Mouse (Mus musculus): Measurements from ENCODE around the gene Zdhhc22. TPM values are rescaled to one million over a fixed set of nuclear protein-coding genes. Genes with fewer than 3 reads are reported as not detected.

Zdhhc22 gene
- polyA plus RNA-seq, 1 experiment from 2014 or later = 0.23 TPM

GRCm38 (mm10) chr12:86947681-86948401 lies 42.4 kb downstream of the Zdhhc22 start:
- peak overlapping the region; percentile 75 for H3K9ac ChIP-seq (ENCODE audit: low read depth, low read length)
- no peaks in the 10 kb centered on the region for H3K36me3 ChIP-seq (ENCODE audit: control insufficient read depth, insufficient read depth, low read length)
- H3K9me3 ChIP-seq (ENCODE audit: control insufficient read depth, low read length) = no peaks in the 10 kb centered on the region
- peak; percentile 37 for ATAC-seq
- 19% methylated on average over 26 of the region's 26 CpGs for WGBS
- H3K27ac ChIP-seq (ENCODE audit: low read length) = peak overlapping the region; percentile 38
- peaks cover 18% of the 10 kb centered on the region for H3K4me1 ChIP-seq (ENCODE audit: control insufficient read depth, insufficient read depth, low read length)
- peak overlapping the region; percentile 74 for H3K4me3 ChIP-seq (ENCODE audit: low read length)
- peak overlapping the region; percentile 92 for H3K4me2 ChIP-seq (ENCODE audit: low read depth, low read length)
- H3K27me3 ChIP-seq (replicated peaks; ENCODE audit: control insufficient read depth, insufficient read depth, low read length) = no peaks in the 10 kb centered on the region

- peak; percentile 99 for ATAC-seq
- Histone ChIP-seq H3K4me2 (ENCODE audit: low read depth, low read length) (peak within 1 kb of the TSS; percentile 92), H3K36me3 (ENCODE audit: control insufficient read depth, insufficient read depth, low read length) (no peaks in the 10 kb centered on the region), H3K9ac (ENCODE audit: low read depth, low read length) (peak within 1 kb of the TSS; percentile 92), H3K27me3 (replicated peaks; ENCODE audit: control insufficient read depth, insufficient read depth, low read length) (no peaks in the 10 kb centered on the region), H3K4me1 (ENCODE audit: control insufficient read depth, insufficient read depth, low read length) (peaks cover 18% of the 10 kb centered on the region), H3K4me3 (ENCODE audit: low read length) (peak within 1 kb of the TSS; percentile 74), H3K9me3 (ENCODE audit: control insufficient read depth, low read length) (no peaks in the 10 kb centered on the region), H3K27ac (ENCODE audit: low read length) (peak within 1 kb of the TSS; percentile 99)
- WGBS = under 1% methylated on average over 64 of the region's 64 CpGs
Observed at GRCm38 (mm10) chr12:86946862-86947574, 43.2 kb downstream of the Zdhhc22 start, which contains the start of gene Cipc. Gene Cipc (plus strand): TSS chr12:86947043.

- Histone ChIP-seq H3K27me3 (replicated peaks; ENCODE audit: control insufficient read depth, insufficient read depth, low read length) (no peaks in the 10 kb centered on the region), H3K9ac (ENCODE audit: low read depth, low read length) (peak overlapping the region; percentile 92), H3K4me1 (ENCODE audit: control insufficient read depth, insufficient read depth, low read length) (peaks cover 18% of the 10 kb centered on the region), H3K27ac (ENCODE audit: low read length) (peak overlapping the region; percentile 99), H3K36me3 (ENCODE audit: control insufficient read depth, insufficient read depth, low read length) (no peaks in the 10 kb centered on the region), H3K4me2 (ENCODE audit: low read depth, low read length) (peak overlapping the region; percentile 92), H3K4me3 (ENCODE audit: low read length) (peak overlapping the region; percentile 74), H3K9me3 (ENCODE audit: control insufficient read depth, low read length) (no peaks in the 10 kb centered on the region)
- under 1% methylated on average over 17 of the region's 17 CpGs for WGBS
- no peak for ATAC-seq
Observed at GRCm38 (mm10) chr12:86946301-86946781, 43.9 kb downstream of the Zdhhc22 start.

GRCm38 (mm10) chr12:86945126-86945525 lies 45.1 kb downstream of the Zdhhc22 start:
- no peaks in the 10 kb centered on the region for H3K36me3 ChIP-seq (ENCODE audit: control insufficient read depth, insufficient read depth, low read length)
- no peak overlapping the region for H3K27ac ChIP-seq (ENCODE audit: low read length)
- no peak overlapping the region for H3K9ac ChIP-seq (ENCODE audit: low read depth, low read length)
- H3K4me3 ChIP-seq (ENCODE audit: low read length) = no peak overlapping the region
- no peak overlapping the region for H3K4me2 ChIP-seq (ENCODE audit: low read depth, low read length)
- peaks cover 18% of the 10 kb centered on the region for H3K4me1 ChIP-seq (ENCODE audit: control insufficient read depth, insufficient read depth, low read length)
- WGBS = 8% methylated on average over 4 of the region's 4 CpGs
- no peaks in the 10 kb centered on the region for H3K27me3 ChIP-seq (replicated peaks; ENCODE audit: control insufficient read depth, insufficient read depth, low read length)
- no peak for ATAC-seq
- H3K9me3 ChIP-seq (ENCODE audit: control insufficient read depth, low read length) = no peaks in the 10 kb centered on the region

GRCm38 (mm10) chr12:86943421-86943820 lies 46.8 kb downstream of the Zdhhc22 start:
- H3K4me3 ChIP-seq (ENCODE audit: low read length) = no peak overlapping the region
- no peaks in the 10 kb centered on the region for H3K36me3 ChIP-seq (ENCODE audit: control insufficient read depth, insufficient read depth, low read length)
- 85% methylated on average over 8 of the region's 8 CpGs for WGBS
- H3K27ac ChIP-seq (ENCODE audit: low read length) = no peak overlapping the region
- H3K4me2 ChIP-seq (ENCODE audit: low read depth, low read length) = no peak overlapping the region
- peaks cover 14% of the 10 kb centered on the region for H3K4me1 ChIP-seq (ENCODE audit: control insufficient read depth, insufficient read depth, low read length)
- no peaks in the 10 kb centered on the region for H3K27me3 ChIP-seq (replicated peaks; ENCODE audit: control insufficient read depth, insufficient read depth, low read length)
- no peak overlapping the region for H3K9ac ChIP-seq (ENCODE audit: low read depth, low read length)
- no peak for ATAC-seq
- no peaks in the 10 kb centered on the region for H3K9me3 ChIP-seq (ENCODE audit: control insufficient read depth, low read length)

GRCm38 (mm10) chr12:86941734-86942486 lies 48.3 kb downstream of the Zdhhc22 start:
- Histone ChIP-seq H3K36me3 (ENCODE audit: control insufficient read depth, insufficient read depth, low read length) (no peaks in the 10 kb centered on the region), H3K9ac (ENCODE audit: low read depth, low read length) (no peak overlapping the region), H3K4me1 (ENCODE audit: control insufficient read depth, insufficient read depth, low read length) (peaks cover 6% of the 10 kb centered on the region; the same call in 1 of the 2 replicates), H3K9me3 (ENCODE audit: control insufficient read depth, low read length) (no peaks in the 10 kb centered on the region), H3K4me3 (ENCODE audit: low read length) (no peak overlapping the region), H3K27ac (ENCODE audit: low read length) (no peak overlapping the region), H3K27me3 (replicated peaks; ENCODE audit: control insufficient read depth, insufficient read depth, low read length) (no peaks in the 10 kb centered on the region), H3K4me2 (ENCODE audit: low read depth, low read length) (no peak overlapping the region)
- WGBS = 52% methylated on average over 5 of the region's 5 CpGs
- ATAC-seq = no peak

GRCm38 (mm10) chr12:86941173-86941572 lies 49.1 kb downstream of the Zdhhc22 start:
- no peaks in the 10 kb centered on the region for H3K36me3 ChIP-seq (ENCODE audit: control insufficient read depth, insufficient read depth, low read length)
- ATAC-seq = no peak
- WGBS = 52% methylated on average over 11 of the region's 11 CpGs
- no peak overlapping the region for H3K4me2 ChIP-seq (ENCODE audit: low read depth, low read length)
- no peak overlapping the region for H3K9ac ChIP-seq (ENCODE audit: low read depth, low read length)
- H3K9me3 ChIP-seq (ENCODE audit: control insufficient read depth, low read length) = no peaks in the 10 kb centered on the region
- no peak overlapping the region for H3K27ac ChIP-seq (ENCODE audit: low read length)
- peaks cover 6% of the 10 kb centered on the region; the same call in 1 of the 2 replicates for H3K4me1 ChIP-seq (ENCODE audit: control insufficient read depth, insufficient read depth, low read length)
- H3K27me3 ChIP-seq (replicated peaks; ENCODE audit: control insufficient read depth, insufficient read depth, low read length) = no peaks in the 10 kb centered on the region
- no peak overlapping the region for H3K4me3 ChIP-seq (ENCODE audit: low read length)

- H3K27ac ChIP-seq (ENCODE audit: low read length) = no peak overlapping the region
- no peaks in the 10 kb centered on the region for H3K27me3 ChIP-seq (replicated peaks; ENCODE audit: control insufficient read depth, insufficient read depth, low read length)
- H3K4me2 ChIP-seq (ENCODE audit: low read depth, low read length) = no peak overlapping the region
- H3K4me1 ChIP-seq (ENCODE audit: control insufficient read depth, insufficient read depth, low read length) = no peaks in the 10 kb centered on the region
- no peaks in the 10 kb centered on the region for H3K36me3 ChIP-seq (ENCODE audit: control insufficient read depth, insufficient read depth, low read length)
- 71% methylated on average over 9 of the region's 9 CpGs for WGBS
- H3K9me3 ChIP-seq (ENCODE audit: control insufficient read depth, low read length) = no peaks in the 10 kb centered on the region
- H3K4me3 ChIP-seq (ENCODE audit: low read length) = no peak overlapping the region
- ATAC-seq = no peak
- no peak overlapping the region for H3K9ac ChIP-seq (ENCODE audit: low read depth, low read length)
Observed at GRCm38 (mm10) chr12:86938571-86938970, 51.7 kb downstream of the Zdhhc22 start.

Measured in intestine, embryonic 16.5 days (tissue).